Mouse (Mus musculus) kidney, embryonic 15.5 days (tissue): ENCODE data around the gene Cdh7. TPM values are rescaled to one million over a fixed set of nuclear protein-coding genes. Genes with fewer than 3 reads are reported as not detected.

ENCODE experiments used
- ATAC-seq: fragments of 200-750 bp; cut with Nextera tagmentation; replicated peaks from 2 replicates; pipeline ENCODE4 v1.8.0; 2017; ENCODE audit warnings: moderate TSS enrichment; ENCODE audit not compliant: low FRiP score
- H3K27ac ChIP-seq: fragments of 300-500 bp; sonication (generic); 2 replicates; pipeline ENCODE4 v1.5.1; 2015; ENCODE audit warnings: mild to moderate bottlenecking, inconsistent platforms
- H3K27me3 ChIP-seq: fragments of 300-500 bp; sonication (generic); 2 replicates; pipeline ENCODE4 v1.6.1; 2015; ENCODE audit warnings: inconsistent platforms
- H3K36me3 ChIP-seq: fragments of 300-500 bp; sonication (generic); 2 replicates; pipeline ENCODE4 v1.6.1; 2015; ENCODE audit warnings: inconsistent platforms
- H3K4me1 ChIP-seq: fragments of 300-500 bp; sonication (generic); 2 replicates; pipeline ENCODE4 v1.6.1; 2015; ENCODE audit warnings: inconsistent platforms
- H3K4me2 ChIP-seq: fragments of 300-500 bp; sonication (generic); 2 replicates; pipeline ENCODE4 v1.6.1; 2015; ENCODE audit warnings: moderate library complexity, mild to moderate bottlenecking, inconsistent platforms
- H3K4me3 ChIP-seq: fragments of 300-500 bp; sonication (generic); replicated peaks from 2 replicates; pipeline ENCODE4 v1.5.1; 2015; ENCODE audit warnings: mild to moderate bottlenecking, inconsistent platforms
- H3K9ac ChIP-seq: fragments of 300-500 bp; sonication (generic); 2 replicates; pipeline ENCODE4 v1.6.1; 2015; ENCODE audit warnings: mild to moderate bottlenecking, inconsistent platforms
- H3K9me3 ChIP-seq: fragments of 300-500 bp; sonication (generic); replicated peaks from 2 replicates; pipeline ENCODE4 v1.6.1; 2016; ENCODE audit warnings: inconsistent platforms
- WGBS: fragments of 180-500 bp; shearing (Covaris S2); methylation state at CpG from one replicate; pipeline ENCODE4 v1.1.7; 2015; ENCODE audit warnings: mixed read lengths; 5-methylcytosine and 5-hydroxymethylcytosine counted together
- polyA plus RNA-seq: library from polyadenylated mRNA; unstranded; fragments of >200 nt; fragmentation: Nextera tagmentation; extraction: Ambion mirVana; gene quantifications from 2 replicates; pipeline ENCODE4 v1.2.1, GENCODE M21; 2015

The Cdh7 gene
- 0.14 and 0.18 TPM in 2 replicates for polyA plus RNA-seq

DNA sequence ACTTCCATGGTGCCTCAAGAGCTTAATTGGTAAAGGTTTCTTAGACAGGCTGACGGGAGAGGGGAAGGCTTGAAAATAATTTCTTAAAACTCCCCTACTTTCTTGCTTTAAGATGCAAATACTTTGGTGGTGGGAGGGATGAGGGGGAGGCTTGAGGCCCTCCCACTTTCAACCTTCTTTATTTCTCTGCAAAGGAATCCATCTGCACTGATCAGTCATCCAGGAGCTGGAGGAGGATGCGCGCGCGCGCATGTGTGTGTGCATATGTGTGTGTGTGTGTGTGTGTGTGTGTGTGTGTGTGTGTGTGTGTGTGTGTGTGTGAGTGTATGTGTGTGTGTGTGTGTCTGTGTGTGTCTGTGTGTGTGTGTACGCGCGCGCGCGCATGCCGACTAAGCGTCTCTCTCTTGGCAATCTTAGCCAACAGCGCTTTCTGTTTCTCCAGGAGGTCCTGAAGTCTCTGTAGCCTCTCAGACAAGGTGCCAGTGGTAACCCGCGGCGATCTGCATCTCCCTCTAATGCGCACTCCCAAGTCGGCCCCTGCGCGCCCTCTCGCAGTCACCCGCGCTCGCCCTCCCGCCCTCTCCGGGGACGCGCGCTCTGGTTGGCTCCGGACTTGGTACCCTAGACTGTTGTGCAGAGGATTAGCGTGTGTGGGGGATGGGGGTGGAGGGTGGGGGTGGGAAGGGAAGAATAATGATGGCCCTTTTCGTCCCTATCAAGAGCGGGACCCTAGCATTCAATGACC, at the start of gene Cdh7:
Gene Cdh7 (plus strand): TSS at position 368 of the 745 bp plus-strand sequence.
- 0% methylated on average over 30 of the region's 35 CpGs for WGBS
- H3K36me3 ChIP-seq, result no peaks in the 10 kb centered on the region
- no peak within 1 kb of the TSS for H3K27ac ChIP-seq
- H3K4me2 ChIP-seq, result peak within 1 kb of the TSS; percentile 83
- peaks cover 26% of the 10 kb centered on the region for H3K27me3 ChIP-seq
- no peaks in the 10 kb centered on the region for H3K9me3 ChIP-seq
- H3K4me1 ChIP-seq, result peaks cover 9% of the 10 kb centered on the region
- no peak within 1 kb of the TSS for H3K9ac ChIP-seq
- peak; percentile 87 for ATAC-seq
- peak within 1 kb of the TSS; percentile 52 for H3K4me3 ChIP-seq

DNA sequence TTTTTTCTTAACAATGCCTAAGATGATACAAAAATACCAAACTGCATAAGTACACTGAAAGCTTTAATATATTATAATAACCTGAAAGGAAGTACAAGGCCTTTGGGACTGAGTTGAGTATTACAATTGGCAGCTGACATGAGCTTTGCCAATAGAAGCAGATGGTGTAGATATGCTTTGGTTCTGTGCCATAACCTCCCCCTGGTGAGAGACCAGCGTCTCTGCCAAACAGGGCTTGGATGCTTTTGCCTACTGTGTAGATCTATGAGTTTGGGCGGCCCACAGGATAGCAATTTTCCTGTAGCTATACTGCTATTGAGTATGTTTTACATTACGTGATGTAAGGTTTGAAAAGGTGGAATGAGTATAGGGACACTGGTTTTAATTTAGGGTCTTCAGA, 49.6 kb upstream of the Cdh7 start:
- Histone ChIP-seq H3K9me3 (no peaks in the 10 kb centered on the region), H3K4me3 (no peak overlapping the region), H3K27me3 (no peaks in the 10 kb centered on the region), H3K36me3 (no peaks in the 10 kb centered on the region), H3K4me2 (no peak overlapping the region), H3K9ac (no peak overlapping the region), H3K4me1 (no peaks in the 10 kb centered on the region), H3K27ac (no peak overlapping the region)
- no peak for ATAC-seq
- 86% methylated on average over 3 of the region's 3 CpGs for WGBS

DNA sequence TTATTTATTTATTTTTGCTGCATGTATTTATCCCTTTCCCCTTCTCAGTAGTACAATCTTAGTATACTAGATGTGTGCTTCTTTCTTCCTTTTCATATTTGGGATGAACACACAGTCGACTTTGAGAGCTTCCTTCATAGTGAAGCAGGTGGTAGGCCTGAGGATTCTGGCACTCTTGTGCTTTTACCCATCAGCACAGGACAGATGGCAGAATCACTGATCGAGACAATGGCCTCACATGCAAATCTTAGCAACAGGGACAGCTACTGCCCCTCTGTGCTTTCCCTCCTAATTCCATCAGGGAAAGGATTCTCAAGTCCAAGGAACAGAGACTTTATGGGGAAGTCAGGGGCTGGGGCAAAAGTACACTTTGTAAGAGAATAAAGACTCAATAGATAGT, 33.7 kb upstream of the Cdh7 start:
- WGBS, result 77% methylated on average over 2 of the region's 2 CpGs
- H3K4me1 ChIP-seq, result no peaks in the 10 kb centered on the region
- no peak overlapping the region for H3K9ac ChIP-seq
- H3K36me3 ChIP-seq, result no peaks in the 10 kb centered on the region
- H3K4me2 ChIP-seq, result no peak overlapping the region
- no peak overlapping the region for H3K27ac ChIP-seq
- ATAC-seq, result no peak
- H3K9me3 ChIP-seq, result no peaks in the 10 kb centered on the region
- no peaks in the 10 kb centered on the region for H3K27me3 ChIP-seq
- H3K4me3 ChIP-seq, result no peak overlapping the region

- H3K27ac ChIP-seq, result no peak overlapping the region
- ATAC-seq, result no peak
- H3K4me3 ChIP-seq, result no peak overlapping the region
- no peaks in the 10 kb centered on the region for H3K4me1 ChIP-seq
- H3K9ac ChIP-seq, result no peak overlapping the region
- H3K9me3 ChIP-seq, result no peaks in the 10 kb centered on the region
- no peaks in the 10 kb centered on the region for H3K36me3 ChIP-seq
- no peaks in the 10 kb centered on the region for H3K27me3 ChIP-seq
- H3K4me2 ChIP-seq, result no peak overlapping the region
- WGBS, result 74% methylated on average over 5 of the region's 5 CpGs
Observed at GRCm38 (mm10) chr1:109971721-109972425, 10.4 kb upstream of the Cdh7 start.

- ATAC-seq, result no peak
- no peaks in the 10 kb centered on the region for H3K9me3 ChIP-seq
- H3K27me3 ChIP-seq, result no peaks in the 10 kb centered on the region
- no peak overlapping the region for H3K4me3 ChIP-seq
- H3K9ac ChIP-seq, result no peak overlapping the region
- H3K4me1 ChIP-seq, result no peaks in the 10 kb centered on the region
- 77% methylated on average over 4 of the region's 4 CpGs for WGBS
- H3K36me3 ChIP-seq, result no peaks in the 10 kb centered on the region
- H3K4me2 ChIP-seq, result no peak overlapping the region
- no peak overlapping the region for H3K27ac ChIP-seq
Observed at GRCm38 (mm10) chr1:109972426-109973015, 9.7 kb upstream of the Cdh7 start.

- no peaks in the 10 kb centered on the region for H3K36me3 ChIP-seq
- no peak overlapping the region for H3K9ac ChIP-seq
- peak; percentile 87 for ATAC-seq
- H3K4me1 ChIP-seq, result peaks cover 9% of the 10 kb centered on the region
- no peaks in the 10 kb centered on the region for H3K9me3 ChIP-seq
- H3K27ac ChIP-seq, result no peak overlapping the region
- peak overlapping the region; percentile 52 for H3K4me3 ChIP-seq
- peaks cover 26% of the 10 kb centered on the region for H3K27me3 ChIP-seq
- H3K4me2 ChIP-seq, result peak overlapping the region; percentile 83
- 2% methylated on average over 38 of the region's 38 CpGs for WGBS
Observed at GRCm38 (mm10) chr1:109982809-109983536, 742 bp downstream of the Cdh7 start.

DNA sequence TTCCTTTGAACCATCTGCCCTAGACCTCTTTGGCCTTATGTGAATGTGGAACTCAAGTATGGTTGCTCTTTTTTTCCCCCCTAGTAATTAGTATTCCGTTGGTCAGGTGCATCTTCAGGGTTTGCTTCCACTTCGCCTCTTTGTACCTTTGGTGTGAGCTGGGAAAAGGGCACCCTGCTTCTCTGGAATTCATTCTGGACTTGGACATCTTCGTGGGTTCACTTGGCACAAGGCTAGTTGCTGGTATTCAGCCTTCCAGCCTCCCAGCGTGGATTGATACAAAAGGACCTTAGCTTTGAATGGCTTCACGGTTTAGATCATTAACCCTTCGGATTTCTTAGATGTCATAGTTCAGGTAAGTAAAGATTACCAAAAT, 1.3 kb downstream of the Cdh7 start:
- no peaks in the 10 kb centered on the region for H3K36me3 ChIP-seq
- no peak for ATAC-seq
- no peak overlapping the region for H3K27ac ChIP-seq
- peaks cover 26% of the 10 kb centered on the region for H3K27me3 ChIP-seq
- peaks cover 9% of the 10 kb centered on the region for H3K4me1 ChIP-seq
- WGBS, result 36% methylated on average over 6 of the region's 6 CpGs
- peak overlapping the region; percentile 83 for H3K4me2 ChIP-seq
- H3K4me3 ChIP-seq, result peak overlapping the region; percentile 52; the same call in 1 of the 2 replicates
- no peak overlapping the region for H3K9ac ChIP-seq
- H3K9me3 ChIP-seq, result no peaks in the 10 kb centered on the region

- H3K4me1 ChIP-seq, result peaks cover 9% of the 10 kb centered on the region
- no peak overlapping the region for H3K4me3 ChIP-seq
- peaks cover 26% of the 10 kb centered on the region for H3K27me3 ChIP-seq
- no peak for ATAC-seq
- 66% methylated on average over 3 of the region's 3 CpGs for WGBS
- no peak overlapping the region for H3K4me2 ChIP-seq
- H3K9ac ChIP-seq, result no peak overlapping the region
- no peaks in the 10 kb centered on the region for H3K36me3 ChIP-seq
- H3K27ac ChIP-seq, result no peak overlapping the region
- no peaks in the 10 kb centered on the region for H3K9me3 ChIP-seq
Observed at GRCm38 (mm10) chr1:109984776-109985175, 2.5 kb downstream of the Cdh7 start.

DNA sequence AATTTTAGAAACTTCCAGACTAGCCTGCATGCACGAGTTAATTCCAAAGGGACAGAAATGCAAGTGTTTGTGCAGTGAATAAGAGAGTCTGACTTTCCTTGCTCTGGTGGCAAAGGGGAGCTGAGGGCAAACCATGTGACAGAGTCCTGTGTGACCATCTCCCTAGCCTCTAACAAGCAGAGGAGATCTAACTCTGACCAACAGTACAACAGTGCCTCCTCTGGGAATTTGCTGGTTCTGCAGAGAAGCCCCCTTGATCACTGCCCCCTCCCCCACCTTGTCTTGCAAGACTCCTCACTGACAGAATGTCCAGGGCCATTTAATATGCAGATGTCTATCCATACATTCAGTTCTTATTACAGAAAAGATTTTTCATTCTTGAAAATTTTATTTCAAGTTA, 3.2 kb downstream of the Cdh7 start:
- no peak overlapping the region for H3K4me3 ChIP-seq
- H3K4me1 ChIP-seq, result peaks cover 9% of the 10 kb centered on the region
- H3K9me3 ChIP-seq, result no peaks in the 10 kb centered on the region
- H3K27ac ChIP-seq, result no peak overlapping the region
- 13% methylated on average over 1 of the region's 1 CpGs for WGBS
- ATAC-seq, result peak; percentile 61; the same call in 1 of the 2 replicates
- no peaks in the 10 kb centered on the region for H3K36me3 ChIP-seq
- H3K4me2 ChIP-seq, result no peak overlapping the region
- no peak overlapping the region for H3K9ac ChIP-seq
- peaks cover 26% of the 10 kb centered on the region for H3K27me3 ChIP-seq

DNA sequence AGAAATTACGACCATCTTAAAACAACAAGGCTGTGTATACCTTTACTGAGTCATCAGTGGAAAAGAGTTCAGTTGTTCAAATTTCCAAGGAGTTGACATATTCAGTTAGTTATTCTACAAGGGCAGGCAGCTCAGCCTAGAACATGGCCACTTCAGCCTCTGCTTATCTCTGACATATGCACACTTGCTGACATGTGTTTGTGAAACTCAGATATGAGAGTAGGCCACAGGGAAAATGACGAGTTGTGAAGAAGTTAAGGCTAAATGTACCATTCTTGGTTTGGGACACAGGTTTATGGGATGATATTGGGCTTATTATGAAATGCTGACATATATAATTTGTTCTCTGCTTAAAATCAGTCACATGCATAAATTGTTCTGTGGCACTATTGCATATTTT, 7.3 kb downstream of the Cdh7 start:
- no peaks in the 10 kb centered on the region for H3K9me3 ChIP-seq
- no peak overlapping the region for H3K4me3 ChIP-seq
- H3K27me3 ChIP-seq, result peaks cover 3% of the 10 kb centered on the region; the same call in 1 of the 2 replicates
- H3K4me1 ChIP-seq, result no peaks in the 10 kb centered on the region
- H3K9ac ChIP-seq, result no peak overlapping the region
- H3K4me2 ChIP-seq, result no peak overlapping the region
- H3K27ac ChIP-seq, result no peak overlapping the region
- no peaks in the 10 kb centered on the region for H3K36me3 ChIP-seq
- no peak for ATAC-seq
- 76% methylated on average over 2 of the region's 2 CpGs for WGBS

DNA sequence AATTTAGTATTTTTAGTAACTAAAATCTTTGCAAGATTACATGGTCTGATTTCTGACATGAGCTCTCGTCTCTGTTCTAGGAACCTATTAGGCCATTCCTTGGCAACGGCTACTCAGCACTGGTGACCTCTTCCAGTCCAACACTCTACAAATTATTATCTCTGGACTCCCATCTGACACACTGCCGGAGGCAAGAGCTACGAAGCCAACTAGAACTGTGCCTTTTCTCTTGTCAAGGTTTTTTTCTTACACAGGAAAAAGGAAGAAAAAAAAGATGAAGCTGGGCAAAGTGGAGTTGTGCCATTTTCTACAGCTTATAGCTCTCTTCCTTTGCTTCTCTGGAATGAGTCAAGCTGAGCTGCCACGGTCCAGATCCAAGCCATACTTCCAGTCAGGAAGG, 11.7 kb downstream of the Cdh7 start:
- no peak for ATAC-seq
- 73% methylated on average over 5 of the region's 5 CpGs for WGBS
- H3K9ac ChIP-seq, result no peak overlapping the region
- H3K4me3 ChIP-seq, result no peak overlapping the region
- no peaks in the 10 kb centered on the region for H3K4me1 ChIP-seq
- H3K27ac ChIP-seq, result no peak overlapping the region
- H3K9me3 ChIP-seq, result no peaks in the 10 kb centered on the region
- H3K27me3 ChIP-seq, result no peaks in the 10 kb centered on the region
- H3K4me2 ChIP-seq, result no peak overlapping the region
- no peaks in the 10 kb centered on the region for H3K36me3 ChIP-seq

DNA sequence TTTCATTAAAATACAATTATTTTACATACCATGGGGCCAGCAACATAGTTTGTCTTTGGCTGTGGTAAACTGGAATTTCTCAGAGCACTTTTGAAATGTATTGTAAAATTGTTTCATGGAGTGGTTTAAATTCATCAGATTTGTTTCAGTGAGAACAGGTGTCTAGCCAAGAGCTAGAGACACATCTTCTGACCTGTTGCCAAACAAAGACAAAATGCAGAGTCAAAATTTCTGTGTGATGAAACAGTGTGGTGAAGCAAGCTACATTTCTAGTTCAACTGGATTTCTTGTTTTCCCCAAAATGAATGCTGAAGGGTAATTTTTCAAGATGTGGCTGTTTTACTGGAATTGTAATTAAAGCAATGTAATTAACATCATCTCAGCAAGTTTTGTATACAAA, 22.2 kb downstream of the Cdh7 start:
- ATAC-seq, result no peak
- Histone ChIP-seq H3K36me3 (no peaks in the 10 kb centered on the region), H3K9ac (no peak overlapping the region), H3K27me3 (no peaks in the 10 kb centered on the region), H3K27ac (no peak overlapping the region), H3K4me1 (no peaks in the 10 kb centered on the region), H3K4me2 (no peak overlapping the region), H3K9me3 (no peaks in the 10 kb centered on the region), H3K4me3 (no peak overlapping the region)
